Mouse (Mus musculus): ENCODE data around the gene Tnip1. TPM values are rescaled to one million over a fixed set of nuclear protein-coding genes. Genes with fewer than 3 reads are reported as not detected.

Gene Tnip1
- total RNA-seq, 2 experiments from 2014 or later, result 29.7 to 32.3 TPM

- intact Hi-C loops (cut with DNase I), result no loop called here
These were observed 77.3 kb downstream of the Tnip1 start for GRCm38 (mm10) chr11:54885406-54885805.

GRCm38 (mm10) chr11:54884937-54885336 is 77.8 kb downstream of the Tnip1 start:
- peak; percentile 47 to 76 for DNase-seq
- intact Hi-C loops (cut with DNase I), result no loop called here

More at GRCm38 (mm10) chr11:54885406-54885805, 77.3 kb downstream of the Tnip1 start:
- no peak for DNase-seq

GRCm38 (mm10) chr11:54884197-54884828 is 78.4 kb downstream of the Tnip1 start:
- intact Hi-C loops (cut with DNase I), result no loop called here
- DNase-seq, result no peak

- peak in 1 of 2 experiments; percentile 48 for DNase-seq
- intact Hi-C loops (cut with DNase I), result no loop called here
These were observed 80.0 kb downstream of the Tnip1 start for GRCm38 (mm10) chr11:54882671-54883070.

- intact Hi-C loops (cut with DNase I), result no loop called here
- no peak for DNase-seq
These were observed 81.7 kb downstream of the Tnip1 start for GRCm38 (mm10) chr11:54881051-54881474.

GRCm38 (mm10) chr11:54879922-54880321 is 82.8 kb downstream of the Tnip1 start:
- intact Hi-C loops (cut with DNase I), result loop anchor here (1.0 to 2.0 kb wide), 2 partner anchors 47 to 105 kb away; no protein-coding TSS in a partner anchor
- DNase-seq, result no peak

- DNase-seq, result peak in 1 of 2 experiments; percentile 33
- intact Hi-C loops (cut with DNase I), result loop anchor here (2.0 kb wide), 1 partner anchor 105 kb away; no protein-coding TSS in a partner anchor
These were observed 83.3 kb downstream of the Tnip1 start for GRCm38 (mm10) chr11:54879434-54879833.

GRCm38 (mm10) chr11:54878893-54879292 is 83.8 kb downstream of the Tnip1 start:
- intact Hi-C loops (cut with DNase I), result loop anchor here (2.0 kb wide), 1 partner anchor 106 kb away; no protein-coding TSS in a partner anchor
- no peak for DNase-seq

GRCm38 (mm10) chr11:54876031-54876430 is 86.7 kb downstream of the Tnip1 start:
- no peak for DNase-seq
- intact Hi-C loops (cut with DNase I), result no loop called here

- intact Hi-C loops (cut with DNase I), result no loop called here
- DNase-seq, result peak in 1 of 2 experiments; percentile 24
These were observed 90.7 kb downstream of the Tnip1 start for GRCm38 (mm10) chr11:54871831-54872537.

- no peak for DNase-seq
- intact Hi-C loops (cut with DNase I), result no loop called here
These were observed 93.4 kb downstream of the Tnip1 start for GRCm38 (mm10) chr11:54869318-54869717.

GRCm38 (mm10) chr11:54868445-54868844 is 94.3 kb downstream of the Tnip1 start:
- intact Hi-C loops (cut with DNase I), result no loop called here
- DNase-seq, result no peak

GRCm38 (mm10) chr11:54867903-54868434 is 94.7 kb downstream of the Tnip1 start:
- intact Hi-C loops (cut with DNase I), result no loop called here
- DNase-seq, result no peak

- no peak for DNase-seq
- intact Hi-C loops (cut with DNase I), result no loop called here
These were observed 95.7 kb downstream of the Tnip1 start for GRCm38 (mm10) chr11:54867049-54867385.

- intact Hi-C loops (cut with DNase I), result no loop called here
- DNase-seq, result peak; percentile 87 to 89
These were observed 96.3 kb downstream of the Tnip1 start, which contains the start of gene Hint1 for GRCm38 (mm10) chr11:54866119-54867048. TSS of gene Hint1 (plus strand) at chr11:54866383.

- DNase-seq, result no peak
- intact Hi-C loops (cut with DNase I), result no loop called here
These were observed 97.2 kb downstream of the Tnip1 start for GRCm38 (mm10) chr11:54865330-54866085.

- intact Hi-C loops (cut with DNase I), result loop anchor here (1.0 to 5.0 kb wide), 2 partner anchors 76 to 160 kb away; partner anchors contain the start of gene Cdc42se2
- peak in 1 of 2 experiments; percentile 17 for DNase-seq
These were observed 99.8 kb downstream of the Tnip1 start for GRCm38 (mm10) chr11:54862621-54863520.
